Mouse (Mus musculus) kidney, adult 2 months (tissue): ENCODE results near the gene Prr13.

ENCODE experiments used
- CTCF ChIP-seq: fragments of 200-500 bp; conservative IDR thresholded peaks from 2 replicates; pipeline ENCODE4 v1.5.1; 2011; ENCODE audit warnings: low read depth, mild to moderate bottlenecking, control low read depth, low read length, moderate library complexity, mixed read lengths; ENCODE audit not compliant: insufficient read depth, insufficient read length
- POLR2A ChIP-seq: fragments of 200-500 bp; IDR thresholded peaks from one replicate; pipeline ENCODE4 v1.6.1; 2011; ENCODE audit warnings: low read depth, low read length, control low read depth

DNA sequence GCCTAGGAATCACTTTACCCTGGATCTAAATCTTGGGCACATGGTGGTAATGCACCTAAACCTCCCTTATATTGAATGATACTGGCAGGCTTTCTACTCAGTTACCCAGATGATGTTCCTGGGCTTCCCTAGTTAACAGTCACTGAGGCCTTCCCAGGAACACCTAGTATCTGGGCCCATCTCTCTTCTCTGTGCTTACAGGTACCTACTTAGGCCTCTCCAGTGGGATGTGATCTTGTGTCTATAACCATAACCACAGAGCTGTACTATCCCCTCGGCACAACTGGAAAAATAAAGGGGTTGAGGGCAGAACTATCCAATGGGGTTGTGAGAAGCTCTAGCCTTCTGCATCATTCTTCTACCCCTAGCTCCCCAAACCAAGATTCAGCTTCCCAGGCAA, 48.0 kb downstream of the Prr13 start:
- TF ChIP-seq CTCF = no peak
- no peak for TF ChIP-seq POLR2A
